Mouse (Mus musculus) midbrain, embryonic 16.5 days (tissue): ENCODE data around the gene Kcnn3. TPM values are rescaled to one million over a fixed set of nuclear protein-coding genes. Genes with fewer than 3 reads are reported as not detected.

Source experiments
- ATAC-seq: fragments of 200-750 bp; cut with Nextera tagmentation; 2 replicates; pipeline ENCODE4 v1.8.0; 2017; ENCODE audit warnings: moderate TSS enrichment
- H3K27ac ChIP-seq: fragments of 300-500 bp; sonication (generic); 2 replicates; pipeline ENCODE4 v1.5.1; 2014; ENCODE audit warnings: mild to moderate bottlenecking, low read length, mixed read lengths
- H3K27me3 ChIP-seq: fragments of 300-500 bp; sonication (generic); 2 replicates; pipeline ENCODE4 v1.6.1; 2014; ENCODE audit warnings: low read depth, low read length, mixed read lengths; ENCODE audit not compliant: control insufficient read depth, insufficient read depth
- H3K36me3 ChIP-seq: fragments of 300-500 bp; sonication (generic); 2 replicates; pipeline ENCODE4 v1.6.1; 2014; ENCODE audit warnings: mild to moderate bottlenecking, low read length, moderate library complexity, mixed read lengths; ENCODE audit not compliant: control insufficient read depth, insufficient read depth
- H3K4me1 ChIP-seq: fragments of 300-500 bp; sonication (generic); 2 replicates; pipeline ENCODE4 v1.6.1; 2014; ENCODE audit warnings: mild to moderate bottlenecking, low read length, mixed read lengths; ENCODE audit not compliant: control insufficient read depth, insufficient read depth
- H3K4me2 ChIP-seq: fragments of 300-500 bp; sonication (generic); 2 replicates; pipeline ENCODE4 v1.6.1; 2014; ENCODE audit warnings: mild to moderate bottlenecking, low read length, mixed read lengths
- H3K4me3 ChIP-seq: fragments of 300-500 bp; sonication (generic); 2 replicates; pipeline ENCODE4 v1.5.1; 2014; ENCODE audit warnings: low read depth, mild to moderate bottlenecking, low read length, moderate library complexity, mixed read lengths
- H3K9ac ChIP-seq: fragments of 300-500 bp; sonication (generic); 2 replicates; pipeline ENCODE4 v1.6.1; 2014; ENCODE audit warnings: low read depth, low read length, mixed read lengths
- H3K9me3 ChIP-seq: fragments of 300-500 bp; sonication (generic); replicated peaks from 2 replicates; pipeline ENCODE4 v1.6.1; 2014; ENCODE audit warnings: mild to moderate bottlenecking, low read length, mixed read lengths; ENCODE audit not compliant: control insufficient read depth, poor library complexity, severe bottlenecking
- WGBS: fragments of 180-500 bp; shearing (Covaris S2); extraction: QIAGEN DNeasy Blood & Tissue Kit; methylation state at CpG from one replicate; pipeline ENCODE4 v1.1.7; 2014; 5-methylcytosine and 5-hydroxymethylcytosine counted together
- polyA plus RNA-seq: library from polyadenylated mRNA; unstranded; fragments of >200 nt; fragmentation: Nextera tagmentation; extraction: Ambion mirVana; gene quantifications from 2 replicates; pipeline ENCODE4 v1.2.1, GENCODE M21; 2015

Gene Kcnn3
- polyA plus RNA-seq, 1 experiment from 2014 or later = 10.0 TPM

- no peaks in the 10 kb centered on the region for H3K9me3 ChIP-seq
- WGBS = 60% methylated on average over 17 of the region's 17 CpGs
- H3K4me3 ChIP-seq = no peak overlapping the region
- H3K36me3 ChIP-seq = no peaks in the 10 kb centered on the region
- H3K9ac ChIP-seq = peak overlapping the region; percentile 5
- no peaks in the 10 kb centered on the region for H3K27me3 ChIP-seq
- peak overlapping the region; percentile 47 for H3K4me2 ChIP-seq
- peak overlapping the region; percentile 24; the same call in 1 of the 2 replicates for H3K27ac ChIP-seq
- H3K4me1 ChIP-seq = peaks cover 45% of the 10 kb centered on the region
- no peak for ATAC-seq
Observed at GRCm38 (mm10) chr3:89526298-89527090, 6.5 kb downstream of the Kcnn3 start.

DNA sequence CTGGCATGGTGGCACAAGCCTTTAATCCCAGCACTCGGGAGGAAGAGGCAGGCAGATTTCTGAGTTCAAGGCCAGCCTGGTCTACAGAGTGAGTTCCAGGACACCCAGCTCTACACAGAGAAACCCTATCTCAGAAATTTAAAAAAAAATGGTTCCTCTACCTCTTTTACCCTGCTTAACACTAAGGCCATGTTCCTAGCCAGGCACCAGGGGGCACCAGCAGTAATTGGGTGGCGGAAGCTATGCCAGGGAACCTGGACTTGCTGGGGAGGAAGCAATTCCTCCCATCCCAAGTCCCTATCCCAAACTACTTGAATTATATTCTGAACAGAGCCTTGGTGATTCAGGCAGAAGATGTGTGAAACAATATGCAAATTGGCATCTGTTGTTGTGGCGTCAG lies 9.8 kb downstream of the Kcnn3 start:
- Histone ChIP-seq H3K4me3 (no peak overlapping the region), H3K4me2 (no peak overlapping the region), H3K36me3 (no peaks in the 10 kb centered on the region), H3K27me3 (no peaks in the 10 kb centered on the region), H3K27ac (no peak overlapping the region), H3K9ac (no peak overlapping the region), H3K9me3 (no peaks in the 10 kb centered on the region), H3K4me1 (peaks cover 25% of the 10 kb centered on the region)
- no peak for ATAC-seq
- 84% methylated on average over 3 of the region's 3 CpGs for WGBS

- Histone ChIP-seq H3K9me3 (no peaks in the 10 kb centered on the region), H3K4me3 (no peak overlapping the region), H3K4me2 (no peak overlapping the region), H3K36me3 (no peaks in the 10 kb centered on the region), H3K9ac (no peak overlapping the region), H3K27ac (no peak overlapping the region), H3K4me1 (peaks cover 3% of the 10 kb centered on the region; the same call in 1 of the 2 replicates), H3K27me3 (no peaks in the 10 kb centered on the region)
- WGBS = 45% methylated on average over 6 of the region's 6 CpGs
- peak; percentile 68 for ATAC-seq
Observed at GRCm38 (mm10) chr3:89534566-89535097, 14.7 kb downstream of the Kcnn3 start.

DNA sequence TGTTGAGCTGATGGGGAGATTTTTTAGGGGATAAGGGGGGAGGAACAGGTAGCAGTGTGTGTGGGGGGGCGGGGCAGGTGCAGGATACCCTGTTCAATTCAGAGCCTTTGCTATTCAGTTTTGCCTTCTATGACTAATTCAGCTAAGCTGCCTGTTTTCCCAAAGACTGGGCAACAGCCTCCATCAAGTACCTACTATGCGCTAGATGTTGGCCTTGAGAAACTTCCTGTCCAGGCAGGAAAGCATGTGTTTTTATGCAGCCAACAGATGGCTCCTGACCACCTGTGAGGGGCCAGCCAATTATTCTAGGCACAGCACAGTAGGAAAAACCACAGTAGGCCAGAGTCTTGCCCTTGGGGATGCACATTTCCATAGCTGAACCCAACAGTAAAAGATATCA lies 15.2 kb downstream of the Kcnn3 start:
- Histone ChIP-seq H3K27ac (no peak overlapping the region), H3K4me2 (no peak overlapping the region), H3K27me3 (no peaks in the 10 kb centered on the region), H3K9me3 (no peaks in the 10 kb centered on the region), H3K4me3 (no peak overlapping the region), H3K9ac (no peak overlapping the region), H3K4me1 (peaks cover 3% of the 10 kb centered on the region; the same call in 1 of the 2 replicates), H3K36me3 (no peaks in the 10 kb centered on the region)
- WGBS = 93% methylated on average over 2 of the region's 2 CpGs
- no peak for ATAC-seq

DNA sequence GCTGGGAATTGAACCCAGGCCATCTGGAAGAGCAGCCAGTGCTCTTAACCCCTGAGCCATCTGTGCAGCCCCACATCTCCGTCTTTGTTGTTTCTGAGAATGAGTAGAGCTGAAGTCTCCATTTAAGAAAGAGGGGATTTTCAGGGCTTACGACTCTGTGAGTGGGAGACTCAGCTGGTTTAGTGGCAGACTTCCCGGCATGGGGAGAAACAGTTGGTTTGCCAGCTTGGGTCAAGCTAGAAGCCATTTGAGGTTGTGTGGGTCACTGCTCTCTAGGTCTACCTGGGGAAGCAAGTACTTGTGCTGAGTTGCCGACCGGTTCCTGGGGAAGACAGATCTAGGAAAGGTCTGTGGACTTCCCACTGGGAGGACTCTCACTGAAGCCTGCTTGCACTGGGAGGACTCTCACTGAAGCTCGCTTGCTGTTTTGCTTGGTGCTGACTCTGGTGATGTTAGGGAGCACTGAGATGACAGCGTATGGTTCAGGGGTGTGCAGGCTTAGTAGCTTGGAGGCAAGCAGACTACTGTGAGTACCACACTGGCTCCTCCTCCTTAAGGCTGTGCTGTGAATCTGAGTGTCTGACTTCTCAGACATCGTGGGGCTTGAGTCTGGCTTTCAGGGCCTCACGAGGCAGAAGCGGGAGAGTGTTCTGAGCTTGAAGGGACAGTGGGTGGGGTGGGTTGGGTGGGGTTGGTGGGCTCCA lies 19.2 kb downstream of the Kcnn3 start:
- Histone ChIP-seq H3K27ac (no peak overlapping the region), H3K36me3 (no peaks in the 10 kb centered on the region), H3K9me3 (no peaks in the 10 kb centered on the region), H3K4me3 (no peak overlapping the region), H3K4me2 (no peak overlapping the region), H3K9ac (no peak overlapping the region), H3K27me3 (no peaks in the 10 kb centered on the region), H3K4me1 (peaks cover 3% of the 10 kb centered on the region; the same call in 1 of the 2 replicates)
- WGBS = 77% methylated on average over 10 of the region's 10 CpGs
- no peak for ATAC-seq

GRCm38 (mm10) chr3:89539740-89540370 lies 19.9 kb downstream of the Kcnn3 start:
- no peaks in the 10 kb centered on the region for H3K9me3 ChIP-seq
- no peaks in the 10 kb centered on the region for H3K27me3 ChIP-seq
- no peak overlapping the region for H3K4me3 ChIP-seq
- no peak overlapping the region for H3K4me2 ChIP-seq
- H3K4me1 ChIP-seq = peaks cover 3% of the 10 kb centered on the region; the same call in 1 of the 2 replicates
- WGBS = 64% methylated on average over 9 of the region's 9 CpGs
- H3K27ac ChIP-seq = no peak overlapping the region
- H3K9ac ChIP-seq = no peak overlapping the region
- ATAC-seq = peak; percentile 39
- no peaks in the 10 kb centered on the region for H3K36me3 ChIP-seq

DNA sequence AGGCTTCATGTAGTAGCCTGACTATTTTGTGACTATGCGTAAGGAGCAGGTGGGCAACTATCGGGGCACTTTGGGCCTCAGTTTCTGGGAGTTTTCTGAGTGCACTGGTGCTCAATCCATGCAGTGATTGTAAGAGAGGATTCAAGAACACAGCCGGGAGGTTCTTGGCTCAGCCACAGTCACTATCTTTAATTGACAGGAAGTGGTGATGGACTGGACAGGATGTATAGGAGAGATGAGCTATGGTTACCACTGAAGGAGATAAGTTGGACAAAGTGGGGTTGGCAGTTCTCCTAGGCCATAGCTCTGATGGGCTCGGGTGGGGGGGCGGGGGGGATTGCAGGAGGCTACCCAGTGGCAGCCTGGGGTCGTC lies 20.4 kb downstream of the Kcnn3 start:
- ATAC-seq = no peak
- H3K4me3 ChIP-seq = no peak overlapping the region

DNA sequence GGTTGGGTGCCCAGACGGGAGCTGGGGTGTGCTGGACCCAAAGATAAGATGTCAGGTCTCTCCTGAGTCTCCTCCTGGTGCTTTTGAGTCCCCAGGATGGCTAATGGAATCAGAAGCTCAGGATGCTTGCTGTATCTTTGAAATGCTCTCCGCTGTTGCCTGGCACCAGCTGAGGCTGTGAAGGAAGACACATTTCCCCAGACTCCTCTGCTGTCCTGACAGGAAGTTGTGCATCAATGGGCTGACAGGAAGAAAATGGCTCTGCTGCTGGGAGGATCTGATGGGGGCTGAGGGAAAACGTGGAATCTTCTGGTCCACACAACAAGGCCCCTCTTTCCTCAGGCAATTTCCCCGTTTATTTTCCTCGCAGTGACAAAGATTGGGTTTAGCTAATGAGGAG lies 27.0 kb downstream of the Kcnn3 start:
- ATAC-seq = peak; percentile 23; the same call in 1 of the 2 replicates
- 53% methylated on average over 5 of the region's 5 CpGs for WGBS
- H3K9ac ChIP-seq = no peak overlapping the region
- H3K27me3 ChIP-seq = no peaks in the 10 kb centered on the region
- H3K4me1 ChIP-seq = peaks cover 11% of the 10 kb centered on the region
- H3K9me3 ChIP-seq = no peaks in the 10 kb centered on the region
- H3K4me3 ChIP-seq = no peak overlapping the region
- H3K27ac ChIP-seq = peak overlapping the region; percentile 46; the same call in 1 of the 2 replicates
- no peak overlapping the region for H3K4me2 ChIP-seq
- H3K36me3 ChIP-seq = no peaks in the 10 kb centered on the region

More for the DNA sequence above, 20.4 kb downstream of the Kcnn3 start:
- WGBS = 80% methylated on average over 6 of the region's 6 CpGs
- H3K4me1 ChIP-seq = peaks cover 1% of the 10 kb centered on the region; the same call in 1 of the 2 replicates
- H3K27me3 ChIP-seq = no peaks in the 10 kb centered on the region
- no peak overlapping the region for H3K9ac ChIP-seq
- H3K4me2 ChIP-seq = no peak overlapping the region
- no peaks in the 10 kb centered on the region for H3K9me3 ChIP-seq
- no peak overlapping the region for H3K27ac ChIP-seq
- H3K36me3 ChIP-seq = no peaks in the 10 kb centered on the region
